Mouse (Mus musculus) forebrain, embryonic 16.5 days (tissue): ENCODE results near the gene Ccdc120. TPM values are rescaled to one million over a fixed set of nuclear protein-coding genes. Genes with fewer than 3 reads are reported as not detected.
"Not testable (repeated sequence)": the region's sequence is repeated elsewhere in the genome, so short reads cannot be mapped to it uniquely, and the experiment has no call there.

ENCODE experiments used
- ATAC-seq: fragments of 200-750 bp; cut with Nextera tagmentation; 2 replicates; pipeline ENCODE4 v1.8.0; 2017; ENCODE audit warnings: mild to moderate bottlenecking, moderate library complexity
- H3K27ac ChIP-seq: fragments of 300-500 bp; sonication (generic); 2 replicates; pipeline ENCODE4 v1.5.1; 2014; ENCODE audit warnings: low read length, control low read depth
- H3K27me3 ChIP-seq: fragments of 300-500 bp; sonication (generic); replicated peaks from 2 replicates; pipeline ENCODE4 v1.6.1; 2014; ENCODE audit warnings: low read length; ENCODE audit not compliant: control insufficient read depth, insufficient read depth
- H3K36me3 ChIP-seq: fragments of 300-500 bp; sonication (generic); 2 replicates; pipeline ENCODE4 v1.6.1; 2014; ENCODE audit not compliant: control insufficient read depth, insufficient read depth
- H3K4me1 ChIP-seq: fragments of 300-500 bp; sonication (generic); replicated peaks from 2 replicates; pipeline ENCODE4 v1.6.1; 2014; ENCODE audit warnings: low read length; ENCODE audit not compliant: control insufficient read depth, insufficient read depth
- H3K4me2 ChIP-seq: fragments of 300-500 bp; sonication (generic); 2 replicates; pipeline ENCODE4 v1.6.1; 2014; ENCODE audit warnings: mild to moderate bottlenecking, low read length, control low read depth
- H3K4me3 ChIP-seq: fragments of 300-500 bp; sonication (generic); replicated peaks from 2 replicates; pipeline ENCODE4 v1.5.1; 2014; ENCODE audit warnings: mild to moderate bottlenecking, low read length, control low read depth
- H3K9ac ChIP-seq: fragments of 300-500 bp; sonication (generic); replicated peaks from 2 replicates; pipeline ENCODE4 v1.6.1; 2014; ENCODE audit warnings: low read depth, low read length, control low read depth
- H3K9me3 ChIP-seq: fragments of 300-500 bp; sonication (generic); 2 replicates; pipeline ENCODE4 v1.6.1; 2016; ENCODE audit warnings: low read length; ENCODE audit not compliant: control insufficient read depth
- WGBS: fragments of 180-500 bp; shearing (Covaris S2); extraction: QIAGEN DNeasy Blood & Tissue Kit; methylation state at CpG from one replicate; pipeline ENCODE4 v1.1.7; 2014; 5-methylcytosine and 5-hydroxymethylcytosine counted together
- polyA plus RNA-seq: library from polyadenylated mRNA; unstranded; fragments of >200 nt; fragmentation: Nextera tagmentation; extraction: Ambion mirVana; gene quantifications from 2 replicates; pipeline ENCODE4 v1.2.1, GENCODE M21; 2015

The Ccdc120 gene
- polyA plus RNA-seq, 1 experiment from 2014 or later = 64.2 TPM

GRCm38 (mm10) chrX:7721514-7722281, 29.0 kb downstream of the Ccdc120 start, which contains the start of gene Gm45208:
Gm45208 (plus strand) TSS chrX:7722245.
- peak within 1 kb of the TSS; percentile 66 for H3K9ac ChIP-seq
- peak within 1 kb of the TSS; percentile 77 for H3K4me2 ChIP-seq
- no peaks in the 10 kb centered on the region for H3K27me3 ChIP-seq
- H3K36me3 ChIP-seq = no peaks in the 10 kb centered on the region
- peaks cover 6% of the 10 kb centered on the region for H3K4me1 ChIP-seq
- ATAC-seq = peak; percentile 93
- H3K9me3 ChIP-seq = no peaks in the 10 kb centered on the region
- H3K27ac ChIP-seq = peak within 1 kb of the TSS; percentile 94
- WGBS = 24% methylated on average over 22 of the region's 22 CpGs
- peak within 1 kb of the TSS; percentile 63 for H3K4me3 ChIP-seq

DNA sequence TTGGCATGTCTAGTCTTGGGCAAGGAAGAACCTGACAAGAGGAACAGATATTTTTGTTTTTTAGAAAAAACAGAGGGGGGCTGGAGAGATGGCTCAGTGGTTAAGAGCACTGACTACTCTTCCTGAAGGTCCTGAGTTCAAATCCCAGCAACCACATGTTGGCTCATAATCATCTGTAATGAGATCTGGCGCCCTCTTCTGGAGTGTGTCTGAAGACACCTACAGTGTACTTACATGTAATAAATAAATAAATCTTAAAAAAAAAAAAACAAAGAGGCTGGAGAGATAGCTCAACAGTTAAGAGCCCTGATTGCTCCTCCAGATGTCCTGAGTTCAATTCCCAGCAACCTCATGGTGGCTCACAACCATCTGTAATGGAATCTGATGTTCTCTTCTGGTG, 34.6 kb downstream of the Ccdc120 start:
- not testable (repeated sequence) for H3K27ac ChIP-seq, H3K9me3 ChIP-seq, H3K4me1 ChIP-seq, H3K9ac ChIP-seq, H3K4me3 ChIP-seq, H3K4me2 ChIP-seq, H3K36me3 ChIP-seq, H3K27me3 ChIP-seq, ATAC-seq
- 35% methylated on average over 1 of the region's 1 CpGs for WGBS

DNA sequence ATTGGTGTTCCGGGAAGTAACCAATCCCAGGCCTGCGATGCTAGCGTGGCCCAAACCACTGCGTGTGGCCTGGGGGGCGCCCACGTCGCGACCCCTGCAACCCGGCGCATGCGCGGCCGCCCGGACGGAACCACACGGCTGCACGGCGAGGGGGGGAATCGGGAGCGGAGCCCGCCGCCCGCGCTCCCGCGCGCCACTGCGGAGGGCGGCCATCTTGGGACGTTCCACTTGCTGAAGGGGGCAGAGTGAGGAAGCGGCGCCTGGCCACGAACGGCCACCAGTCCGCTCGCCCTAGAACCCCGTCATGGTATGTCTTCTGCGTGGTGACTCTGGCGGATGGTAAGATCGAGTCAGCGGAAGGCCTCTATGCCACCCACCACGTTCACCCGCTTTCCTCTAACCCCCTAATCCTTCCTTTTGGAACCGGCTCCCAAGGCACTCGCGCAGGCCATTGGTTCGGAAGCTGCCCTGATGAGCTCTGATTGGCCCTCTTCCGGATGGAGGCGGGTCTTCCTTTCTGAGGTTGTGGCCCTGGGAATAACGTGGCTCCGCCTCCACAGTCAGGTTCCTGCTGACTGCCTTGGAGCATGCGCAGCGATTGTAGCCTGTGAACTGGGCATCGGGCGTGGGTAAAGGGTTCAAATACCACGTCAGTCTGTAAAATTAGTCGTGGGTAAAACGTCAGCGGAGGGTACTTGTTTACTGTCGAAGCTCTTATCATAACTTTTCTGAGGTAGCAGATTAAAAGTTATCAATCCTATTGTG, 36.4 kb downstream of the Ccdc120 start, which contains the start of gene Wdr45:
Wdr45 (plus strand) TSS at position 199 of the 765 bp plus-strand sequence.
- not testable (repeated sequence) for H3K36me3 ChIP-seq, H3K27me3 ChIP-seq, H3K9me3 ChIP-seq, H3K4me1 ChIP-seq, H3K27ac ChIP-seq
- Histone ChIP-seq H3K9ac (0 out of 2 replicates have a peak within 1 kb of the TSS, but pooled peaks have one; percentile 25), H3K4me3 (peak within 1 kb of the TSS; percentile 39), H3K4me2 (peak within 1 kb of the TSS; percentile 53)
- WGBS = 24% methylated on average over 24 of the region's 60 CpGs
- peak; percentile 97 for ATAC-seq

- H3K27ac ChIP-seq, H3K27me3 ChIP-seq: not testable (repeated sequence)
- peak; percentile 43; the same call in 1 of the 2 replicates for ATAC-seq
Observed at GRCm38 (mm10) chrX:7713764-7714134, 37.0 kb downstream of the Ccdc120 start.

GRCm38 (mm10) chrX:7696954-7697381, 53.7 kb downstream of the Ccdc120 start, which contains the start of gene Gpkow:
Gpkow (plus strand) TSS chrX:7697131.
- no peaks in the 10 kb centered on the region for H3K36me3 ChIP-seq
- WGBS = 14% methylated on average over 33 of the region's 33 CpGs
- no peaks in the 10 kb centered on the region for H3K9me3 ChIP-seq
- peak; percentile 97 for ATAC-seq
- peak within 1 kb of the TSS; percentile 67 for H3K4me2 ChIP-seq
- peak within 1 kb of the TSS; percentile 63 for H3K9ac ChIP-seq
- peak within 1 kb of the TSS; percentile 62 for H3K4me3 ChIP-seq
- peaks cover 5% of the 10 kb centered on the region for H3K4me1 ChIP-seq
- H3K27me3 ChIP-seq = no peaks in the 10 kb centered on the region
- H3K27ac ChIP-seq = peak within 1 kb of the TSS; percentile 47

More at GRCm38 (mm10) chrX:7713764-7714134, 37.0 kb downstream of the Ccdc120 start:
- whole genome bisulfite sequencing = 41% methylated on average over 5 of the region's 12 CpGs
- Histone ChIP-seq H3K4me2 (peak overlapping the region; percentile 53), H3K4me3 (peak overlapping the region; percentile 39), H3K9ac (0 out of 2 replicates have a peak overlapping the region, but pooled peaks have one; percentile 25)
- H3K4me1 ChIP-seq, H3K9me3 ChIP-seq, H3K36me3 ChIP-seq: not testable (repeated sequence)

- H3K4me3 ChIP-seq = peak overlapping the region; percentile 19; the same call in 1 of the 2 replicates
- ATAC-seq = peak; percentile 43
Observed at GRCm38 (mm10) chrX:7696520-7696919, 54.2 kb downstream of the Ccdc120 start.

GRCm38 (mm10) chrX:7692862-7693261, 57.8 kb downstream of the Ccdc120 start:
- H3K4me2 ChIP-seq = no peak overlapping the region

More at GRCm38 (mm10) chrX:7696520-7696919, 54.2 kb downstream of the Ccdc120 start:
- no peaks in the 10 kb centered on the region for H3K27me3 ChIP-seq
- peak overlapping the region; percentile 41; the same call in 1 of the 2 replicates for H3K4me2 ChIP-seq
- H3K9ac ChIP-seq = no peak overlapping the region; the same call in 1 of the 2 replicates
- no peaks in the 10 kb centered on the region for H3K9me3 ChIP-seq
- H3K4me1 ChIP-seq = peaks cover 5% of the 10 kb centered on the region
- 49% methylated on average over 6 of the region's 6 CpGs for WGBS
- H3K36me3 ChIP-seq = no peaks in the 10 kb centered on the region
- H3K27ac ChIP-seq = no peak overlapping the region

GRCm38 (mm10) chrX:7690486-7690885, 60.2 kb downstream of the Ccdc120 start:
- Histone ChIP-seq H3K4me2 (no peak overlapping the region), H3K36me3 (no peaks in the 10 kb centered on the region), H3K4me1 (no peaks in the 10 kb centered on the region), H3K27ac (no peak overlapping the region), H3K4me3 (no peak overlapping the region), H3K9ac (no peak overlapping the region), H3K27me3 (no peaks in the 10 kb centered on the region), H3K9me3 (no peaks in the 10 kb centered on the region)
- WGBS = 62% methylated on average over 3 of the region's 3 CpGs
- no peak for ATAC-seq

More at GRCm38 (mm10) chrX:7692862-7693261, 57.8 kb downstream of the Ccdc120 start:
- Histone ChIP-seq H3K9me3 (no peaks in the 10 kb centered on the region), H3K9ac (no peak overlapping the region), H3K27me3 (no peaks in the 10 kb centered on the region), H3K4me3 (no peak overlapping the region), H3K27ac (no peak overlapping the region), H3K4me1 (no peaks in the 10 kb centered on the region), H3K36me3 (no peaks in the 10 kb centered on the region)
- ATAC-seq = no peak
- 39% methylated on average over 4 of the region's 4 CpGs for WGBS

- ATAC-seq = no peak
- WGBS = 89% methylated on average over 2 of the region's 2 CpGs
- H3K4me3 ChIP-seq = no peak overlapping the region
- no peak overlapping the region for H3K4me2 ChIP-seq
- no peak overlapping the region for H3K9ac ChIP-seq
- no peaks in the 10 kb centered on the region for H3K9me3 ChIP-seq
- H3K36me3 ChIP-seq = no peaks in the 10 kb centered on the region
- H3K27ac ChIP-seq = no peak overlapping the region
- no peaks in the 10 kb centered on the region for H3K27me3 ChIP-seq
- H3K4me1 ChIP-seq = no peaks in the 10 kb centered on the region
Observed at GRCm38 (mm10) chrX:7688321-7688720, 62.4 kb downstream of the Ccdc120 start.
